Mouse (Mus musculus): ENCODE results near the gene Nceh1.

DNA sequence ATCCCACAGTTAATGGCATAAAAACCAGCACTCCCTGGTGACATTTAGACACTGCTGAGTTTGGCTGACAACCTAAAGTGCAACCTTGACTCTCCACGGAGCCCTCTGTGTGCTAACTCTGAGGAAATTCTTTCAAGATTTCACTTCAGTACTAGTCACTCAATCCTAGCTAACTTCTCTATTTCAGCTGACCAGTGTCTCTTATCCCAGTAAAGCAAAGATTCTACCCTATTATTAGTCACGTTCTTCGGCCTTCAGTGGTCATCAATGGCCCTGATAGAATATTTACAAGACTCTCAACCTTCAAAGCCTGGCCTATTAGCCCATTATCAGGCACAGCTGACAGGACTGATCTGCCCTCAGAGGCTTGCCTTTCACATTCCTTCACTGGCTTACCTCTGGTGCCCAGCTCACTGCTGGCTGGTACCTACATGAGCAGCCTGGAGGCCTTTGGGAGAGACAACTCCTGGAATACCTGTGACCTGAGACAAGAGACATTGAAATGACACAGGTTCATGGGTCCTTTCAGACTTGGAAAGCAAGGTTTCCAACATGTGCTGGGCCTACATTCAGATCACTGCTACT is 17.2 kb upstream of the Nceh1 start:
- TF ChIP-seq POLR2A (IDR thresholded peaks at IDR 0.05; ENCODE audit: insufficient read length, low read depth) (no peak), REST (IDR thresholded peaks at IDR 0.05; ENCODE audit: insufficient read depth, insufficient read length) (no peak), MAX (IDR thresholded peaks at IDR 0.05; ENCODE audit: low read depth) (no peak), MYOD1 (IDR thresholded peaks at IDR 0.05; ENCODE audit: control insufficient read depth in 1 of 3, insufficient read length in 2 of 3, low read depth in 2 of 3) (no peak), CEBPB (IDR thresholded peaks at IDR 0.05; ENCODE audit: insufficient read depth, poor library complexity, severe bottlenecking) (no peak), POLR2AphosphoS2 (IDR thresholded peaks at IDR 0.05; ENCODE audit: insufficient read length, low read depth) (no peak), TCF12 (IDR thresholded peaks at IDR 0.05; ENCODE audit: insufficient read depth, poor library complexity, severe bottlenecking) (no peak), USF1 (IDR thresholded peaks at IDR 0.05; ENCODE audit: low read depth) (no peak), MYOG (IDR thresholded peaks at IDR 0.05; ENCODE audit: control insufficient read depth in 1 of 3, insufficient read depth in 1 of 3, insufficient read length in 2 of 3, low read depth in 2 of 3) (no peak), SRF (IDR thresholded peaks at IDR 0.05; ENCODE audit: control insufficient read depth, insufficient read length, low read depth) (no peak), E2F4 (IDR thresholded peaks at IDR 0.05; ENCODE audit: insufficient read depth) (no peak), TCF3 (IDR thresholded peaks at IDR 0.05; ENCODE audit: insufficient read length, low read depth) (no peak)

All from myocyte (in vitro differentiated cells).